Mouse (Mus musculus) left cerebral cortex, adult 2 months (tissue): ENCODE results near the gene Nr2f1. TPM values are rescaled to one million over a fixed set of nuclear protein-coding genes. Genes with fewer than 3 reads are reported as not detected.

Source experiments
- DNase-seq, 2 experiments: peaks; one replicate each; pipeline ENCODE4 v3.0.0; 2021 to 2022; ENCODE audit warnings: low spot score in 2 of 2, mixed read lengths in 1 of 2; ENCODE audit errors: extremely low spot score in 1 of 2
- H3K27ac ChIP-seq: fragments of 200-600 bp; 2 replicates; pipeline ENCODE4 v1.8.1; 2022
- H3K4me3 ChIP-seq: fragments of 200-600 bp; 2 replicates; pipeline ENCODE4 v1.8.1; 2022
- CTCF ChIP-seq: fragments of 200-600 bp; IDR thresholded peaks from 2 replicates; pipeline ENCODE4 v1.8.1; 2022; ENCODE audit warnings: antibody characterized with exemption, mild to moderate bottlenecking, moderate library complexity
- intact Hi-C: fragments of 180-260 bp; cut with DNase I; formaldehyde crosslinking; loops from one replicate; pipeline ENCODE4 v1.15.1; 2025
- total RNA-seq, 2 experiments: library from RNA; stranded (reverse); gene quantifications; 2 replicates each; pipeline ENCODE4 v1.2.3; 2021

The Nr2f1 gene
- total RNA-seq, 2 experiments from 2014 or later = 118 to 125 TPM

- TF ChIP-seq CTCF = no peak
- Histone ChIP-seq H3K4me3 (no peak overlapping the region), H3K27ac (no peak overlapping the region; the same call in 1 of the 2 replicates)
- no peak for DNase-seq
- intact Hi-C loops = loop anchor here (10.0 kb wide), 2 partner anchors 1143 to 1343 kb away; no protein-coding TSS in a partner anchor
Observed at GRCm38 (mm10) chr13:78187833-78188232, 11.7 kb downstream of the Nr2f1 start.

GRCm38 (mm10) chr13:78186340-78186946 lies 13.1 kb downstream of the Nr2f1 start:
- peak in 1 of 2 experiments; percentile 51 for DNase-seq
- intact Hi-C loops = loop anchor here (10.0 kb wide), 2 partner anchors 1142 to 1342 kb away; no protein-coding TSS in a partner anchor
- Histone ChIP-seq H3K27ac (no peak overlapping the region; the same call in 1 of the 2 replicates), H3K4me3 (no peak overlapping the region)
- peak; percentile 51 for TF ChIP-seq CTCF

GRCm38 (mm10) chr13:78184786-78185466 lies 14.6 kb downstream of the Nr2f1 start:
- DNase-seq = peak in 1 of 2 experiments; percentile 7

GRCm38 (mm10) chr13:78183986-78184385 lies 15.6 kb downstream of the Nr2f1 start:
- no peak for TF ChIP-seq CTCF
- H3K4me3 ChIP-seq = no peak overlapping the region
- intact Hi-C loops = loop anchor here (10.0 kb wide), 2 partner anchors 1139 to 1339 kb away; no protein-coding TSS in a partner anchor
- DNase-seq = no peak
- H3K27ac ChIP-seq = no peak overlapping the region

More at GRCm38 (mm10) chr13:78184786-78185466, 14.6 kb downstream of the Nr2f1 start:
- intact Hi-C loops = loop anchor here (10.0 kb wide), 2 partner anchors 1140 to 1340 kb away; no protein-coding TSS in a partner anchor
- no peak overlapping the region for H3K4me3 ChIP-seq
- no peak for TF ChIP-seq CTCF
- H3K27ac ChIP-seq = peak overlapping the region; percentile 4; the same call in 1 of the 2 replicates

GRCm38 (mm10) chr13:78183004-78183403 lies 16.6 kb downstream of the Nr2f1 start:
- no peak for DNase-seq
- H3K27ac ChIP-seq = peak overlapping the region; percentile 38; the same call in 1 of the 2 replicates
- no peak for TF ChIP-seq CTCF
- no peak overlapping the region for H3K4me3 ChIP-seq
- intact Hi-C loops = loop anchor here (10.0 kb wide), 2 partner anchors 1138 to 1338 kb away; no protein-coding TSS in a partner anchor

- peak in 1 of 2 experiments; percentile 39 for DNase-seq
- H3K27ac ChIP-seq = peak overlapping the region; percentile 86
- intact Hi-C loops = loop anchor here (10.0 kb wide), 2 partner anchors 1137 to 1337 kb away; no protein-coding TSS in a partner anchor
- H3K4me3 ChIP-seq = peak overlapping the region; percentile 51
- TF ChIP-seq CTCF = no peak
Observed at GRCm38 (mm10) chr13:78181930-78182558, 17.5 kb downstream of the Nr2f1 start.

GRCm38 (mm10) chr13:78181071-78181929 lies 18.3 kb downstream of the Nr2f1 start:
- H3K4me3 ChIP-seq = peak overlapping the region; percentile 51
- peak overlapping the region; percentile 86 for H3K27ac ChIP-seq
- intact Hi-C loops = loop anchor here (10.0 kb wide), 2 partner anchors 1136 to 1336 kb away; no protein-coding TSS in a partner anchor
- DNase-seq = peak in 1 of 2 experiments; percentile 32
- no peak; the same call in none of the 2 replicates for TF ChIP-seq CTCF

GRCm38 (mm10) chr13:78180261-78180660 lies 19.3 kb downstream of the Nr2f1 start:
- no peak for TF ChIP-seq CTCF
- Histone ChIP-seq H3K4me3 (no peak overlapping the region), H3K27ac (no peak overlapping the region)
- intact Hi-C loops = loop anchor here (10.0 kb wide), 2 partner anchors 1135 to 1335 kb away; no protein-coding TSS in a partner anchor
- DNase-seq = no peak

- H3K4me3 ChIP-seq = peak overlapping the region; percentile 41
- intact Hi-C loops = loop anchor here (10.0 kb wide), 3 partner anchors 1135 to 1335 kb away; no protein-coding TSS in a partner anchor
Observed at GRCm38 (mm10) chr13:78179312-78180097, 20.1 kb downstream of the Nr2f1 start.

GRCm38 (mm10) chr13:78178771-78179170 lies 20.8 kb downstream of the Nr2f1 start:
- DNase-seq = no peak
- Histone ChIP-seq H3K27ac (peak overlapping the region; percentile 78), H3K4me3 (peak overlapping the region; percentile 41)

More at GRCm38 (mm10) chr13:78179312-78180097, 20.1 kb downstream of the Nr2f1 start:
- TF ChIP-seq CTCF = no peak
- H3K27ac ChIP-seq = peak overlapping the region; percentile 78
- peak in 1 of 2 experiments; percentile 42 for DNase-seq

More at GRCm38 (mm10) chr13:78178771-78179170, 20.8 kb downstream of the Nr2f1 start:
- TF ChIP-seq CTCF = no peak
- intact Hi-C loops = loop anchor here (10.0 kb wide), 1 partner anchor 1214 kb away; no protein-coding TSS in a partner anchor
